Mouse (Mus musculus) stomach, postnatal 0 days (tissue): Measurements from ENCODE around the gene Mettl11b. TPM values are rescaled to one million over a fixed set of nuclear protein-coding genes. Genes with fewer than 3 reads are reported as not detected.
"Not testable (repeated sequence)": the region's sequence is repeated elsewhere in the genome, so short reads cannot be mapped to it uniquely, and the experiment has no call there.

Experiments used
- ATAC-seq: fragments of 200-750 bp; cut with Nextera tagmentation; 2 replicates; pipeline ENCODE4 v1.8.0; 2017; ENCODE audit not compliant: low FRiP score, low TSS enrichment
- DNase-seq: peaks from one replicate; pipeline ENCODE4 v3.0.0-alpha.2; 2016; ENCODE audit warnings: low spot score
- H3K27ac ChIP-seq: fragments of 300-500 bp; sonication (generic); replicated peaks from 2 replicates; pipeline ENCODE4 v1.5.1; 2014; ENCODE audit warnings: mild to moderate bottlenecking, control low read depth
- H3K27me3 ChIP-seq: fragments of 300-500 bp; sonication (generic); 2 replicates; pipeline ENCODE4 v1.6.1; 2014; ENCODE audit warnings: low read length; ENCODE audit not compliant: control insufficient read depth, insufficient read depth
- H3K36me3 ChIP-seq: fragments of 300-500 bp; sonication (generic); 2 replicates; pipeline ENCODE4 v1.6.1; 2014; ENCODE audit warnings: low read length, mixed read lengths; ENCODE audit not compliant: control insufficient read depth, insufficient read depth
- H3K4me1 ChIP-seq: fragments of 300-500 bp; sonication (generic); replicated peaks from 2 replicates; pipeline ENCODE4 v1.6.1; 2014; ENCODE audit warnings: antibody characterized with exemption; ENCODE audit not compliant: control insufficient read depth, insufficient read depth
- H3K4me2 ChIP-seq: fragments of 300-500 bp; sonication (generic); replicated peaks from 2 replicates; pipeline ENCODE4 v1.6.1; 2014; ENCODE audit warnings: low read depth, mild to moderate bottlenecking, control low read depth, moderate library complexity
- H3K4me3 ChIP-seq: fragments of 300-500 bp; sonication (generic); 2 replicates; pipeline ENCODE4 v1.5.1; 2014; ENCODE audit warnings: low read depth, low read length, control low read depth
- H3K9ac ChIP-seq: fragments of 300-500 bp; sonication (generic); 2 replicates; pipeline ENCODE4 v1.6.1; 2014; ENCODE audit warnings: mild to moderate bottlenecking, low read length, control low read depth, mixed read lengths
- H3K9me3 ChIP-seq: fragments of 300-500 bp; sonication (generic); 2 replicates; pipeline ENCODE4 v1.6.1; 2016; ENCODE audit warnings: low read length; ENCODE audit not compliant: control insufficient read depth
- CTCF ChIP-seq: IDR thresholded peaks from 2 replicates; pipeline ENCODE4 v1.5.1; 2016; ENCODE audit warnings: antibody characterized with exemption, low read depth, mild to moderate bottlenecking, moderate library complexity
- EP300 ChIP-seq: optimal IDR thresholded peaks from 2 replicates; pipeline ENCODE3; 2016; ENCODE audit warnings: antibody characterized with exemption
- WGBS: fragments of 180-500 bp; shearing (Covaris S2); extraction: QIAGEN DNeasy Blood & Tissue Kit; methylation state at CpG from one replicate; pipeline ENCODE4 v1.1.7; 2014; 5-methylcytosine and 5-hydroxymethylcytosine counted together
- polyA plus RNA-seq: library from polyadenylated mRNA; unstranded; fragments of >200 nt; fragmentation: Nextera tagmentation; extraction: Ambion mirVana; gene quantifications from 2 replicates; pipeline ENCODE4 v1.2.1, GENCODE M21; 2015

The Mettl11b gene
- polyA plus RNA-seq, result not detected in 2 replicates

DNA sequence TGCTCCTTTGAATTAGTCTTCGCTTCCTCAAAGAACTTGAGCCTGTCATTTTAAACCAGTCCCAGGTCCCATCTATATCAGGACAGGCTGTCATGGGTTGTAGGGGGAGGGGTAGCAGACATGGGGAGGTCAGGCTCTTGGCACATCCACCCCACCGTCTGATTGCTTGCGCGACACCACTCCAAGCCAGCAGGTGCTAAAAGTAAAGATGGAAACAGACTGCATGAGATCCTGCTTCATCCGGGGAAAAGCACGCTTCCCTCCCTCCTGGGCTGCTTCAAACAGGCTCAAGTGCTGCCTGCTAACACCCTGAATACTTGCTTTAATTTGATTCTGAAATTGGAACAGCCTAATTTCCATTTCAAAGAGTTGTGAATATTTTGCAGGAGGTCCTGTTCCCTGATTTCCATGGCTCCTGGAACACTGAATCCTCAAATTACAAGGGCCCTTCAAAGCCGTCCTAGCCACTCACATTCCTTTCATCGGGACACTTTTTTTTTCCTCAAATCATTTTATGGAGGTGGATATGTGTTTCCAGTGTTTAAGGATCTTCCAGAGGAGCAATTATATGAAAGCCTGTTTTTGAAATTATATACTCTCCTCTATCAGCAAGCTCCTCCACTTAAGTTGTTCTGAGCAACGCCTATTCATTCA, at the start of gene Mettl11b:
Gene Mettl11b, minus strand, starts transcription at position 127 of the 654 bp plus-strand sequence.
- H3K4me3 ChIP-seq, result no peak within 1 kb of the TSS
- no peaks in the 10 kb centered on the region for H3K4me1 ChIP-seq
- H3K27ac ChIP-seq, result no peak within 1 kb of the TSS
- H3K9ac ChIP-seq, result no peak within 1 kb of the TSS
- no peaks in the 10 kb centered on the region for H3K27me3 ChIP-seq
- no peaks in the 10 kb centered on the region for H3K36me3 ChIP-seq
- no peak within 1 kb of the TSS for H3K4me2 ChIP-seq
- DNase-seq (no peak), ATAC-seq (no peak)
- no peaks in the 10 kb centered on the region for H3K9me3 ChIP-seq
- no peak for TF ChIP-seq EP300
- TF ChIP-seq CTCF, result no peak
- WGBS, result 65% methylated on average over 9 of the region's 9 CpGs

DNA sequence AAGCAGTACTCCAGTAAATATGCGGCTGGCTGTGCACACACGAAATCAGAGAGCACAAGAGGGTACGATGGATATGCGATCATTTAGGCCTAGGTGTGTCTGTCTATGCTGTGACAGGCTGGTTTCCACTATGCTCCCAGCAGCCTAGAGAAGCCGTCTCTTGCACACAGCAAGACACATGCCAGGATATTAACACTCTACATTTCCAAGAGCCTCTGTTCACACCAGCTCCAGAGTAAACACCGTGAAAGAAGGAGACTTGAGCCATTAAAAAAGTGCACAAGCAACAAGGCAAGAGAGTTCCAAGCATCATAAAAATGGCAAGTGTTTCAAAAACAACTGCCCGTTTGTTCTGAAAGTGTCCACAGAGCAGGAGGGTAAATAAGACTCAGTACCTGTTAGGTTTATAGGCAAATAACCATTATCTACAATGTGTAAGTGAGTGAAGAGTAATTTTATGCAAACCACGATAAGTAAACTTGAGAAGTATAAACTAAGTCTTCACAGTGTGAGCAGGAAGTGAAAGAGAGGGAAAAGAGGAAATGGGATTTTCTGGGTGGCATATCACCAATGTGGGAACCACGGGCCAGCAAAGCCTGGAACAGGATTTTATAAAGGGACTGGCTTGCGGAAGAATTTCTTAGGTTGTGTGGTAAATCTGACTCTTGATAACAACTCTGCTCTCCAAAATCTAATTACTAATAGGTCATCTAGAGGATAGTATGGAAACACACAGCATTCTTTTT, 32.6 kb upstream of the Mettl11b start:
- no peaks in the 10 kb centered on the region for H3K9me3 ChIP-seq
- H3K4me1 ChIP-seq, result no peaks in the 10 kb centered on the region
- H3K27ac ChIP-seq, result no peak overlapping the region
- H3K27me3 ChIP-seq, result no peaks in the 10 kb centered on the region
- H3K36me3 ChIP-seq, result no peaks in the 10 kb centered on the region
- no peak for DNase-seq
- 61% methylated on average over 10 of the region's 10 CpGs for WGBS
- TF ChIP-seq CTCF, result no peak
- TF ChIP-seq EP300, result no peak
- ATAC-seq, result no peak
- H3K4me2 ChIP-seq, result no peak overlapping the region
- H3K4me3 ChIP-seq, result no peak overlapping the region
- no peak overlapping the region for H3K9ac ChIP-seq

DNA sequence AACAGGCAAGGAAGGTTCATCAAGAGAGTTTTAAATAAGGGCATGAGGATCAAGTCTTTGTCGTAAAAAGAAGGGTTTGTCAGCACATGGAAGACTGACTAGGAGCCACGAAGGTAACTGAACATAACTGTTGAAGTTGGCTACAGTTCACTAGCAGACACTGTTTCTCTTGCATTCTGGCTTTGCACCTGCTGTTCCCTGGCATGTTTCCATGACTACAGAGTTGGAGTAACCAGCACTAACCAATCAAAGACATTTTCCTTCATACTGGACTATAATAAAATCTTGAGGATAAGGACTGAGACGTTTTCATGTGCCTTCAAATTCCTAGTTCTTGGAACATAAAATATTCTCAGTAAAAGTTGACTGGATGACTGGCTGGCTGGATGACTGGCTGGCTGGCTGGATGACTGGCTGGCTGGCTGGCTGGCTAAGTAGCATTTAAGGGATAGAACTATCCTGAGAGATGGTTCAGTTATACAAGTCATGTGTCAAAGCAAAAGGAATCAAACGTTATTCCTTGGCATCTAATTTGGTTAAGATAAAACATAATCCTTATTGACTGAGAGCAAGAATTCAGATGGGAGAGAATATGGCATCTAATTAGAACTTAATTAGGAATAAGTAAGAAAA, 26.4 kb upstream of the Mettl11b start:
- H3K9me3 ChIP-seq, result no peaks in the 10 kb centered on the region
- H3K36me3 ChIP-seq, result no peaks in the 10 kb centered on the region
- no peak overlapping the region for H3K9ac ChIP-seq
- no peaks in the 10 kb centered on the region for H3K4me1 ChIP-seq
- TF ChIP-seq CTCF (no peak), EP300 (no peak)
- H3K4me2 ChIP-seq, result no peak overlapping the region
- no peaks in the 10 kb centered on the region for H3K27me3 ChIP-seq
- ATAC-seq (no peak), DNase-seq (no peak)
- H3K27ac ChIP-seq, result no peak overlapping the region
- no peak overlapping the region for H3K4me3 ChIP-seq
- WGBS, result 57% methylated on average over 4 of the region's 4 CpGs

DNA sequence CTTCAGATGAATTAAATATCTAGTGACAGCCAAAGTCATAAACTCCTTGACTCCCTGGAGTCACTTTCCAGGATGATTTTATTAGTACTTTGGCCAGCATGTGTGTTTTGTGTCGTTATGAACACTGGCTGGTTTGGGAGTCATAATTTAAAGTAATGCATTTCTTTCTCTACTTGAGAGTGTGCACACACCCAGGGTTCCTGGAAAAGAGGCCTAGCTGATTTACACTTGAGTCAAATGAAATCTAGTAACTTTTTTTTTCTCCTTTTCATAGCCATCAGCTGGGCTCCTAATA, 12.2 kb upstream of the Mettl11b start:
- no peak for ATAC-seq
- 38% methylated on average over 1 of the region's 1 CpGs for WGBS

DNA sequence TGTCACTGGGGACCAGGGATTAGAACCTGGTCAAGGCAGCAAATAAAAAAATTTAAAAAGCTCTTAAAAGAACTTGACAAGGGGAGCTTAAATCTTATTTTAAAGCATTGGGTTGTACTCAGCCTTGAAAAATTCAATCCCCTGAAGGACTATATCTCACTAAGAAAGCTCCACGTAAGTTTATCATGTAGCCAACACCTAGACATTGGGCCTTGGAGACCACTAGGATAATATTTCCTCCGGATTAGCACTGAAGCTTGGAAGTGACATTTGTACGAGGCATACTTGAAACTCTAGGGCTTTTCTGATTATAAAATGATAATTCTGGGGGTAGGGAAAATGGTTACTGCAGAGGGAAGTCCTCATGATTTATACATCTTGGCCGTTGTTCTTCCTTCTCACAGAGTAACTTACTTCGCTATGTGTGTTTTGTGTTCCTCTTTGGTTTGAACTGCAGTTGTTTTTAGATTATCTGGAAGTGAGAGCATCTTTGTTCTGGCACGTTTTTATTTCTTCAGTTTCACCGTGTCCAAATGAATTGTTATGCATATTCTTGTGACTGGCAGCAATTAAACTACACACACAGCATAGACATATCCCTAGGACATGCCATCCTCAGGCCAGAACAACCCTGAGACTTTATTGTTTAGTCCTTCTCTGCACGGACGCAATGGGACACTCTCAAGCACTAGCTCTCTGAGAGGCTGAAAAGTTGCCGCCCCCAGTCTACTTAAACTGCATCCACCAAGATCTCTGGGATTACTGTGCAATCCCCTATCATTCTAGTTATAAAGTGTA, 11.6 kb upstream of the Mettl11b start:
- H3K27ac ChIP-seq, result peak overlapping the region; percentile 24; the same call in 1 of the 2 replicates
- H3K4me1 ChIP-seq, result no peaks in the 10 kb centered on the region
- ATAC-seq (no peak), DNase-seq (no peak)
- H3K27me3 ChIP-seq, result no peaks in the 10 kb centered on the region
- TF ChIP-seq CTCF (no peak), EP300 (no peak)
- no peak overlapping the region for H3K4me2 ChIP-seq
- no peaks in the 10 kb centered on the region for H3K9me3 ChIP-seq
- H3K9ac ChIP-seq, result no peak overlapping the region
- no peak overlapping the region for H3K4me3 ChIP-seq
- H3K36me3 ChIP-seq, result no peaks in the 10 kb centered on the region
- WGBS, result 66% methylated on average over 10 of the region's 10 CpGs

More for the DNA sequence above, 12.2 kb upstream of the Mettl11b start:
- Histone ChIP-seq H3K36me3 (no peaks in the 10 kb centered on the region), H3K27me3 (no peaks in the 10 kb centered on the region), H3K9me3 (no peaks in the 10 kb centered on the region), H3K4me3 (no peak overlapping the region), H3K27ac (no peak overlapping the region), H3K9ac (no peak overlapping the region), H3K4me2 (no peak overlapping the region), H3K4me1 (no peaks in the 10 kb centered on the region)
- no peak for TF ChIP-seq CTCF
- no peak for TF ChIP-seq EP300
- DNase-seq, result no peak

DNA sequence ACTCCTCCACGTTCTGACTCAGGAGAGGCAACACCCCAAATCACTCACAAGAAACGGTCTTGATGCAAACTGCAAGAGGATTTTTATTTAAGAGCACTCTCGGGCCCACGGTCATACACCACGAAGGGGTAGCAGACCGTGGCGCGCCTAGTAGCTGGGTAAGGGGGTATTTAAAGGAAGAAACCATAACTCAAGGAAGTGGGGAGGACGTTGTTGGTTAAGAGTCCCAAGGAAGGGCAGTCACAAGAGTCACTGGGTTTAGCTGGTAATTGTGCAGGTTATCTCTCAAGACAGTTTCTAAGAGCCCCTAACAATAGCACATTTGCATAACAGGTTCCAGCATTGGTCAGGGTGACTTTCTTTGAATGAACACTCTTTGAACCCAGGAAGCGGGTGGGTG, 6.1 kb upstream of the Mettl11b start:
- not testable (repeated sequence) for H3K27me3 ChIP-seq, H3K9ac ChIP-seq, DNase-seq, H3K36me3 ChIP-seq, H3K9me3 ChIP-seq, H3K4me2 ChIP-seq, H3K4me3 ChIP-seq, H3K27ac ChIP-seq, ATAC-seq, H3K4me1 ChIP-seq
- 96% methylated on average over 10 of the region's 10 CpGs for WGBS
